Mouse (Mus musculus): ENCODE measurements around the gene Nlrp6.

DNA sequence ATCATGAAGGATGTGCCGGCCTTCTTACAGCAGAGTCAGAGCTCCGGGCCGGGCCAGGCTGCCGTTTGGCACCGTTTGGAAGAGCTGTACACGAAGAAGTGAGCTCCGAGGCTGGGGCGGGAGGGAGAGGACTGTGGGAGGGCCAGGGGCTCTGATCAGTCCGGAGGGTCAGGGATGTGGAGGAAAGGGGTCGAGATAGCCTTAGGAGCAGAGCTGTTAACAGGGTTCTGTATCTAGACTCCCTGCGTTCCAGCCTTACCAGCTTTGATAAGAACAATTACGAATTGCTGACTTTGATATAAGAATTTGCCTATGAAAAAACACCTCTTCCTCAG is 38.3 kb upstream of the Nlrp6 start:
- TF ChIP-seq CTCF (IDR thresholded peaks at IDR 0.05; ENCODE audit: low read depth, low read length), result no peak
- TF ChIP-seq POLR2A (IDR thresholded peaks at IDR 0.05; ENCODE audit: insufficient read depth, low read length), result no peak
- 0 out of 2 replicates have a peak, but pooled peaks have one; percentile 2 for TF ChIP-seq EP300 (IDR thresholded peaks at IDR 0.05; ENCODE audit: insufficient read depth, low read depth, low read length)
